Mouse (Mus musculus): Measurements from ENCODE around the gene Msln.

- TF ChIP-seq CTCF (conservative IDR thresholded peaks at IDR 0.05 in 1 of 2, IDR thresholded peaks at IDR 0.05 in 1 of 2; ENCODE audit: low read depth in 2 of 2, low read length in 2 of 2) (no peak), MAZ (IDR thresholded peaks at IDR 0.05; ENCODE audit: low read depth, low read length) (no peak), ZMIZ1 (IDR thresholded peaks at IDR 0.05; ENCODE audit: low read depth, low read length) (no peak), MAFK (IDR thresholded peaks at IDR 0.05; ENCODE audit: insufficient replicate concordance, low read length) (no peak), NELFE (IDR thresholded peaks at IDR 0.05; ENCODE audit: low read depth, low read length) (no peak; the same call in 1 of the 2 replicates), POLR2AphosphoS2 (IDR thresholded peaks at IDR 0.05; ENCODE audit: low read depth, low read length) (no peak)
Measured at GRCm38 (mm10) chr17:25796951-25797369, 42.8 kb upstream of the Msln start, which contains the start of gene Metrn.

Measured in CH12.LX (cell line).